In genomic region chr1:76276148-76276547, GRCm38 (mm10) we compare ENCODE assay signal across 8 mouse cellular contexts.
DNase-seq lines count a peak whose midpoint lies in the region; ATAC-seq and TF ChIP-seq lines count a peak whose summit lies in the region.

No protein-coding gene starts in this region.

- H3K4me3 ChIP-seq in midbrain, postnatal 0 days (ENCODE audit: low read depth, low read length): no peak overlapping the region
- no peak overlapping the region for H3K4me3 ChIP-seq in midbrain, embryonic 15.5 days

- ATAC-seq in midbrain, postnatal 0 days (ENCODE audit: low FRiP score): no peak
- ATAC-seq in midbrain, embryonic 15.5 days (replicated peaks): no peak

- no peak overlapping the region for H3K4me2 ChIP-seq in midbrain, postnatal 0 days (ENCODE audit: low read depth, low read length, poor library complexity, severe bottlenecking)
- H3K4me2 ChIP-seq in midbrain, embryonic 15.5 days: no peak overlapping the region

- H3K9me3 ChIP-seq in midbrain, postnatal 0 days (ENCODE audit: low read length): no peaks in the 10 kb centered on the region
- H3K9me3 ChIP-seq in midbrain, embryonic 15.5 days: no peaks in the 10 kb centered on the region

- no peaks in the 10 kb centered on the region for H3K4me1 ChIP-seq in midbrain, postnatal 0 days (ENCODE audit: insufficient read depth, low read length)
- no peaks in the 10 kb centered on the region for H3K4me1 ChIP-seq in midbrain, embryonic 15.5 days

- H3K36me3 ChIP-seq in midbrain, postnatal 0 days (ENCODE audit: insufficient read depth, low read length): no peaks in the 10 kb centered on the region
- no peaks in the 10 kb centered on the region for H3K36me3 ChIP-seq in midbrain, embryonic 15.5 days (replicated peaks)

- no peaks in the 10 kb centered on the region for H3K27me3 ChIP-seq in midbrain, postnatal 0 days (ENCODE audit: insufficient read depth, low read length)
- no peaks in the 10 kb centered on the region for H3K27me3 ChIP-seq in midbrain, embryonic 15.5 days (replicated peaks)

- no peak overlapping the region for H3K27ac ChIP-seq in midbrain, postnatal 0 days (ENCODE audit: low read depth, low read length)
- no peak overlapping the region for H3K27ac ChIP-seq in midbrain, embryonic 15.5 days

- TF ChIP-seq CTCF in midbrain, postnatal 0 days (IDR thresholded peaks at IDR 0.05): no peak

- H3K9ac ChIP-seq in midbrain, postnatal 0 days (replicated peaks; ENCODE audit: low read length, poor library complexity, severe bottlenecking): no peak overlapping the region
- no peak overlapping the region for H3K9ac ChIP-seq in midbrain, embryonic 15.5 days

- peak; percentile 4 to 39 for DNase-seq in adrenal gland, adult (ENCODE audit: inconsistent age in 2 of 2, low spot score in 1 of 2)
- DNase-seq in adrenal gland, adult 8-10 months: no peak
- DNase-seq in midbrain, postnatal 0 days (ENCODE audit: low spot score): peak; percentile 40
- DNase-seq in heart, postnatal 36 days: peak; percentile 38 to 51
- peak; percentile 39 for DNase-seq in ovary, postnatal 14 days (ENCODE audit: low spot score)
- no peak for DNase-seq in layer of hippocampus, adult 9-11 months
- no peak for DNase-seq in thymus, postnatal 4 days

- 39% methylated on average over 7 of the region's 7 CpGs for WGBS in midbrain, postnatal 0 days
- WGBS in midbrain, embryonic 15.5 days: 30% methylated on average over 7 of the region's 7 CpGs

- intact Hi-C loops in heart, postnatal 36 days (cut with DNase I): loop anchor here (2.0 to 10.0 kb wide), 2 partner anchors 53 to 201 kb away; no protein-coding TSS in a partner anchor

Comparison
In these comparisons a context has a peak if more than half of its experiments do, and no peak if none do; other contexts are left out.
1. DNase-seq: peak in adrenal gland, adult (2 of 2), midbrain, postnatal 0 days (single experiment), heart, postnatal 36 days (2 of 2) and ovary, postnatal 14 days (single experiment); none in adrenal gland, adult 8-10 months (single experiment), layer of hippocampus, adult 9-11 months (single experiment) and thymus, postnatal 4 days (single experiment).